Mouse (Mus musculus) frontal cortex, postnatal 10 days (tissue): ENCODE measurements around the gene Nfib.

Source experiments
- DNase-seq, 2 experiments: peaks; one replicate each; pipeline ENCODE4 v3.0.0; 2022; ENCODE audit warnings: low spot score in 2 of 2, mixed read lengths in 1 of 2

The Nfib gene

GRCm38 (mm10) chr4:82391726-82392472 is 313.7 kb downstream of the Nfib start:
- no peak for DNase-seq

GRCm38 (mm10) chr4:82390545-82390944 is 315.0 kb downstream of the Nfib start:
- no peak for DNase-seq

- DNase-seq = no peak
Measured at GRCm38 (mm10) chr4:82389876-82390275, 315.7 kb downstream of the Nfib start.

- no peak for DNase-seq
Measured at GRCm38 (mm10) chr4:82387620-82388019, 317.9 kb downstream of the Nfib start.

GRCm38 (mm10) chr4:82386222-82386993 is 319.1 kb downstream of the Nfib start:
- no peak for DNase-seq

GRCm38 (mm10) chr4:82385638-82386037 is 319.9 kb downstream of the Nfib start:
- no peak for DNase-seq

- no peak for DNase-seq
Measured at GRCm38 (mm10) chr4:82383991-82384731, 321.4 kb downstream of the Nfib start.

GRCm38 (mm10) chr4:82383346-82383745 is 322.2 kb downstream of the Nfib start:
- no peak for DNase-seq

- no peak for DNase-seq
Measured at GRCm38 (mm10) chr4:82381786-82382185, 323.8 kb downstream of the Nfib start.

- no peak for DNase-seq
Measured at GRCm38 (mm10) chr4:82380578-82380977, 325.0 kb downstream of the Nfib start.

GRCm38 (mm10) chr4:82378050-82378449 is 327.5 kb downstream of the Nfib start:
- no peak for DNase-seq

GRCm38 (mm10) chr4:82377621-82378020 is 327.9 kb downstream of the Nfib start:
- DNase-seq = no peak

GRCm38 (mm10) chr4:82374560-82374959 is 331.0 kb downstream of the Nfib start:
- DNase-seq = no peak

GRCm38 (mm10) chr4:82372217-82372616 is 333.3 kb downstream of the Nfib start:
- DNase-seq = no peak

GRCm38 (mm10) chr4:82371471-82371870 is 334.1 kb downstream of the Nfib start:
- no peak for DNase-seq

GRCm38 (mm10) chr4:82369011-82369776 is 336.4 kb downstream of the Nfib start:
- no peak for DNase-seq

GRCm38 (mm10) chr4:82368091-82368775 is 337.3 kb downstream of the Nfib start:
- DNase-seq = no peak

GRCm38 (mm10) chr4:82364696-82365385 is 340.7 kb downstream of the Nfib start:
- DNase-seq = no peak

GRCm38 (mm10) chr4:82363951-82364350 is 341.6 kb downstream of the Nfib start:
- DNase-seq = no peak

GRCm38 (mm10) chr4:82362294-82362693 is 343.3 kb downstream of the Nfib start:
- DNase-seq = no peak
